Mouse (Mus musculus): ENCODE data around the gene Gm5565. TPM values are rescaled to one million over a fixed set of nuclear protein-coding genes. Genes with fewer than 3 reads are reported as not detected.
"Not testable (repeated sequence)": the region's sequence is repeated elsewhere in the genome, so short reads cannot be mapped to it uniquely, and the experiment has no call there.

Gm5565 gene
- not detected for total RNA-seq (2022)

DNA sequence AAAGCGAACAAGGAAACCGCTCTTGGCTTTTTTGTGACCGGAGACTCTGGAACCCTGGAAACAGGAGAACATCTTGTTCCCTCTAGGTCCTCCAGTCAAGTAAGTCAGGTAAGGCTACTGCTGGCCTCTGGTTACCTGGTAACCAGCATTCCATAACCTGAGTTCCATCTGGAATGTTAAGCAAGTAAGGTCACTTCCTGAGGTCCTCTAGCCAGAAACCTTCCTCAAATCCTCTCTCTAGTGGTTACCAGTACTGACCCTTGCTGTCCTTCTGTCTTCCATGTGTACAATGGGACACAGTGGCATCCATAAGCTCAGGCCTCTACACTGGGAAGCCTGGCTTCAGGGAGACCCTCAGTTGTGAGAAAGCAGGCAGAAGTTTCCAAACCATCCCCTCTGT lies at the start of gene Gm5565:
Gene Gm5565, minus strand, starts transcription at position 101 of the 400 bp plus-strand sequence.
- not testable (repeated sequence) for DNase-seq (ENCODE audit: low spot score in 2 of 2)

- no peak for DNase-seq (ENCODE audit: low spot score in 2 of 2)
Observed at GRCm38 (mm10) chr5:146205537-146205936, 45.2 kb upstream of the Gm5565 start.

- DNase-seq (ENCODE audit: low spot score in 2 of 2) = no peak
Observed at GRCm38 (mm10) chr5:146203921-146204320, 43.6 kb upstream of the Gm5565 start.

DNA sequence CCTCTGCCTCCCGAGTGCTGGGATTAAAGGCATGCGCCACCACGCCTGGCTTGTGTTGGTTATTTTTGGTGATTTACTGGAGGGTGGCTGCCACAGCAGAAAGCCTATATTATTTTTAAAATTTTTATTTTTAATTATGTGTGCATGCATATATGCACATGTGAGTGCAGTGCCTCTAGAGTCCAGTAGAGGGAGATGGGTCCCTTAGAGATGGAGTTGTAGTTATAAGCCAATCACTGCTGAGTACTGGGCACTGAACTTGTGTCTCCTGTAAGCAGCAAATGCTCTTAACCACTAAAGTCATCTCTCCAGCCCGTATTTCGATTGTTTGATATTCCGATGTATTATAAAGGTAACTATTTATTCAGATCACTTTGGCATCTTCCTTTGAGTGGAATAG lies 40.2 kb upstream of the Gm5565 start:
- no peak for DNase-seq (ENCODE audit: low spot score in 2 of 2)

DNA sequence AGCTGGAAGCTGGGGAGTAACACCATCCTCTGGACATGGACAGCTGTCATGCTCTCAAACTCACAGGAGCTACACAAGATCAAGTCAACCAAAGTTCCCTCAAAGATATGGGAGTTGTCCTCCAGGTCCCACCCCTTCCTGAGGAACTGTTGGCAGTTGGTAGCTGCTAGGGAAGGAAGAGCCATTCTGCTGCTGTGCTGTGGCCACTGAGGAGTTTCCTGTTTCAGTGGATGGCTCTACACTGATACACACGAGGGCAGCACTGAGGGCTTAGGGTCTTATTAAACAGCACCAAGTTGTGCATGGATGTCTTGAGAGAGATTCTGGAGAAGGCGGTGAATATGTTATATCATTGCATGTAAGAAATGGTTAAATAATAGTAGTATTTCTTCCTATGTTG lies 39.2 kb upstream of the Gm5565 start:
- DNase-seq (ENCODE audit: low spot score in 2 of 2) = no peak

DNA sequence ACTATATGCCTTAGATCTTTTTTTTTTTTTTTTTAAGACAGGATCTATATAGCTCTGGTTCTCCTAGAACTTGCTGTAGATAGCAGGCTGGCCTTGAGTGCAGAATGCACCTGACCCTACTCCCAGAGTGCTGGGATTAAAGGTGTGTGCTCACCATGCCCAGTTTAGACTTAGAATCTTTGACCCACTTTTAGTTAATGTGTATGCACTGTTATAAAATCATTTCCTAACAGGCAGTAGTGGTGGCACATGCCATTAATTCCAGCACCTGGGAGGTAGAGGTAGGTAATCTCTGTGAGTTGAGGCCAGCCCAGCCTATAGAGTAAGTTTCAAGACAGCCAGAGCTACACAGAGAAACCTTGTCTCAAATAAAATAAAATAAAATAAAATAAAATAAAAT lies 38.7 kb upstream of the Gm5565 start:
- no peak for DNase-seq (ENCODE audit: low spot score in 2 of 2)

GRCm38 (mm10) chr5:146193360-146193759 lies 33.0 kb upstream of the Gm5565 start:
- no peak for DNase-seq (ENCODE audit: low spot score in 2 of 2)

- DNase-seq (ENCODE audit: low spot score in 2 of 2) = no peak
Observed at GRCm38 (mm10) chr5:146190501-146191269, 30.3 kb upstream of the Gm5565 start.

GRCm38 (mm10) chr5:146190093-146190492 lies 29.8 kb upstream of the Gm5565 start:
- no peak for DNase-seq (ENCODE audit: low spot score in 2 of 2)

DNA sequence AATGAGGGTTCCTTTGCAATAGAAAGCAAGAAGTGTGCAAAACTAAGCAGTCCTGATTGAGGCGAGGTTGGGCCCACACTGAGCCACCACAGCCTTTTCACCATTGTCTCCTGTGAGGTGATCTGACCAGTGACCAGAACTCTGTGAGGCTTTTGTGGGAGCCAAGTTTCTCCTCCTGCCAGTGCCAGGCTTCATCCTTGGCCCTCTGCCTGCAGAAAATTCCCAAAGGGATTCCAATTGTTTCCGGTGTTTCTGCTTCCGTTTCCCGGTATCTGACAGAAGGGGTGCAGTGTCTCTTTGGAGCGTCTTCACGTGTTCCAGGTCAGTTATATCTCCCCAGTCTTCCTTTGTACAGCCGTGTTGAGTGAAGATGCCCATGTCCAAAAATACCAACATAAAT lies 28.4 kb upstream of the Gm5565 start:
- DNase-seq (ENCODE audit: low spot score in 2 of 2) = no peak

DNA sequence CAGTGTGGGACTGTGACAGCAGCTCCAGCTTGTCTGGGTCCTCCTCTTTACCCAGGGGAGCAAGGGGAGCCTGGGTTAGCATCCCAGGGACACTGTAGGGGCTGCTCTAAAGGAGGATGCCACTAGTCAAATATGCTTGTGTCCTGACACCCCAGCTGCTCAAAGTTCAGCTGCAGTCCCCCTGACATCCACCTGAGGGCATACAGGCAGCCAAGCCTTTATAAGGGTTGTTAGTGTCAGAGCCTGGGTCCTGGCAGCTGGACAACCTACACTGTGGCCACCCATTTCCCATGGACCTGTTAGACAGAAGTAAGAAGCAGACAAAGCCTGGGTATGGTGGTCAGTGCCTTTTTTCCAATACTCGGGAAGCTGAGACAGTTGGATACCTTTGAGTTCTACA lies 27.8 kb upstream of the Gm5565 start:
- no peak for DNase-seq (ENCODE audit: low spot score in 2 of 2)

GRCm38 (mm10) chr5:146187441-146187840 lies 27.1 kb upstream of the Gm5565 start:
- peak; percentile 15 to 24 for DNase-seq (ENCODE audit: low spot score in 2 of 2)

DNA sequence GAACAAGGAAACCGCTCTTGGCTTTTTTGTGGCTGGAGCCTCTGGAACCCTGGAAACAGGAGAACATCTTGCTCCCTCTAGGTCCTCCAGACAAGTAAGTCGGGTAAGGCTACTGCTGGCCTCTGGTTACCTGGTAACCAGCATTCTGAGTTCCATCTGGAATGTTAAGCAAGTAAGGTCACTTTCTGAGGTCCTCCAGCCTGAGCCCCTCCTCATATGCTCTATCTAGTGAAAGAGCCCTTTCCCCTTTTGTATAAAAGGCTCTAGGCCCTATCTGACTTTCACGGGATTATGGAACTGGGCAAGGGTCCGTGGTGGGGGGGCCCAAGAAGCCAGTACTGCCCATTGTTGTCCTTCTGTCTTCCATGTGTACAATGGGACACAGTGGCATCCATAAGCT lies 24.9 kb upstream of the Gm5565 start, which contains the start of gene 1700001J03Rik:
Gene 1700001J03Rik, minus strand, starts transcription at position 101 of the 400 bp plus-strand sequence.
- DNase-seq (ENCODE audit: low spot score in 2 of 2) = not testable (repeated sequence)

DNA sequence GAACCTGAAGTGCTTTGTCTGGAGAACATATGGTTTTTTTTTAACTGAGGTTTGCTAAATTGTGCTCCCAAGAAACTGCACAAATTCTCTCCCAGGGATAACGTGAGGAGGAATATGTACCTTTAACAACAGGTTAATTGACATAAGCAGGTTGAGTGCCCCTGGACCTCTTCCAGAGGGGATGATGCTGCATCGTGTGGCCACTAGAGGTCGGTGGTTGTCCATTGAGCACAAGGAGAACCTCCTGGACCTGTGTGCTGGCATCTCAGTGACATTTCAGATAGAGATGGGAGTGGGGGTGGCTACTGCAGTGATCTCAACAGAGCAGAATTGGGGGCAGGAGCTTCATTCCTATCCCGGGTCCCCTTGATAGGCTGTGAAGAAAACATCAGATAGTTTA lies 12.4 kb upstream of the Gm5565 start:
- not testable (repeated sequence) for DNase-seq (ENCODE audit: low spot score in 2 of 2)

DNA sequence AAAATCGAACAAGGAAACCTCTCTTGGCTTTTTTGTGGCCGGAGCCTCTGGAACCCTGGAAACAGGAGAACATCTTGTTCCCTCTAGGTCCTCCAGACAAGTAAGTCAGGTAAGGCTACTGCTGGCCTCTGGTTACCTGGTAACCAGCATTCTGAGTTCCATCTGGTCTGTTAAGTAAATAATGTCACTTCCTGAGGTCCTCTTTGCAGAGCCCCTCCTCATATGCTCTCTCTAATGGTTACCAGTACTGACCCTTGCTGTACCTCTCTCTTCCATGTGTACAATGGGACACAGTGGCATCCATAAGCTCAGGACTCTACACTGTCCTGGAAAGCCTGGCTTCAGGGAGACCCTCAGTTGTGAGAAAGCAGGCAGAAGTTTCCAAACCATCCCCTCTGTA lies 10.3 kb upstream of the Gm5565 start, which contains the start of gene Gm6309:
Gene Gm6309, minus strand, starts transcription at position 101 of the 400 bp plus-strand sequence.
- DNase-seq (ENCODE audit: low spot score in 2 of 2) = not testable (repeated sequence)

DNA sequence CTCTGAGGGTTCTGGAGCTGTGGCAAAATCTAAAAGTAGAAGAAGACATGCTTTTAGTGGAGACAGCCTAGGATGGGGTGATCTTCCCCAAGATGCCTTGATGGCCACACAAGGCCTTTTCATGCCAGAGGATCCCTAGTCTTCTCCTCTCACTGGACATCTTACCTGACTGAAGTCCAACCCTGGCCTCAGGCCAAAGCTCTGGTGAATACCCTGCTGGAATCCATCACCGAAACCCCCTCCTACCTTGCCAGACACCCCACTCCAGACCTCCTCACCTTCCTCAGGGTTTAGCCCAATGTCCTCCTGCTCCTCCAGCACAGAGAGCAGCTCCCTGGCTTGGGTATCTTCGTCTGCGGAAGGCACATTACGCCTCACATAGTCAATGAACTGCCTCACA lies 2.0 kb downstream of the Gm5565 start:
- DNase-seq (ENCODE audit: low spot score in 2 of 2) = not testable (repeated sequence)

GRCm38 (mm10) chr5:146150454-146150853 lies 9.9 kb downstream of the Gm5565 start:
- no peak for DNase-seq (ENCODE audit: low spot score in 2 of 2)

DNA sequence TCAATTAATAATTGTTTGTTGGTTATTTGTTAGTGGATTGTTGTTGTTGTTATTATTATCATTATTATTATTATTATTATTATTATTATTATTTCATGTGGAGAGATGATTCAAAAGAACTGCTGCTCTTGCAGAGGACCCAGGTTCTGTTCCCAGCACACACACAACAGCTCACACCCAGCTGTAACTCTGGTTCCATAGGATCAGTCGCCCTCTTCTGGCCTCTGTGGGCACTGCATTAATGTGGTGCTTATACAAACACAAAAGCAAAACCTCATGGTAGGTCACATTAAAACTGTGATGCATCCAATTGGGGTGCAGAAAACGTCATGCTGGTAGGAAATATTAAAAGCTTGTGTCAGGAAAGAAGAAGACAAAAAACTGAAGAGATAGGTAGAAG lies 12.4 kb downstream of the Gm5565 start:
- no peak for DNase-seq (ENCODE audit: low spot score in 2 of 2)

Other genes starting within 250 kb of the Gm5565 start
- under 1 TPM in 1 of 4 experiments, not detected in 3; 0.56 TPM for gene Cyp3a25, start 150.9 kb downstream of the Gm5565 start, total RNA-seq (2022)
- not detected for gene Cyp3a59, start 81.3 kb downstream of the Gm5565 start, total RNA-seq (2022)
- not detected for gene Gm6309, start 10.2 kb upstream of the Gm5565 start, total RNA-seq (2022)
- gene 1700001J03Rik, start 24.8 kb upstream of the Gm5565 start, total RNA-seq (2022) = 1 to 10 TPM in 2 of 4 experiments, under 1 TPM in 2; 0.54 to 1.6 (median 1.0) TPM
- gene Rnf6, start 61.0 kb upstream of the Gm5565 start, total RNA-seq (2022) = 10 to 100 TPM; 40.3 to 46.6 (median 42.4) TPM
- gene Cdk8, start 70.7 kb upstream of the Gm5565 start, total RNA-seq (2022) = 10 to 100 TPM; 13.6 to 18.5 (median 16.0) TPM
- gene Wasf3, start 224.4 kb upstream of the Gm5565 start, total RNA-seq (2022) = under 1 TPM; 0.46 to 0.74 (median 0.59) TPM

Measured in gastrocnemius, adult 8-10 months (tissue).